Mouse (Mus musculus): ENCODE data around the gene Tbc1d10c. TPM values are rescaled to one million over a fixed set of nuclear protein-coding genes. Genes with fewer than 3 reads are reported as not detected.

The Tbc1d10c gene
- polyA plus RNA-seq, 1 experiment: not detected

GRCm38 (mm10) chr19:4189051-4189620 is 1.9 kb downstream of the Tbc1d10c start:
- no peak overlapping the region for H3K27ac ChIP-seq (replicated peaks; ENCODE audit: low read depth, low read length)
- no peak overlapping the region for H3K4me3 ChIP-seq (ENCODE audit: insufficient read depth, low read depth, low read length)
- H3K4me1 ChIP-seq (ENCODE audit: control insufficient read depth, insufficient read depth, insufficient read length, low read length): peaks cover 9% of the 10 kb centered on the region

- no peak overlapping the region for H3K27ac ChIP-seq (replicated peaks; ENCODE audit: low read depth, low read length)
- no peaks in the 10 kb centered on the region for H3K4me1 ChIP-seq (ENCODE audit: control insufficient read depth, insufficient read depth, insufficient read length, low read length)
- H3K4me3 ChIP-seq (ENCODE audit: insufficient read depth, low read depth, low read length): no peak overlapping the region
Observed at GRCm38 (mm10) chr19:4187303-4187702, 3.8 kb downstream of the Tbc1d10c start.

GRCm38 (mm10) chr19:4184976-4185975 is 5.8 kb downstream of the Tbc1d10c start:
- Histone ChIP-seq H3K27ac (replicated peaks; ENCODE audit: low read depth, low read length) (no peak overlapping the region), H3K4me1 (ENCODE audit: control insufficient read depth, insufficient read depth, insufficient read length, low read length) (no peaks in the 10 kb centered on the region), H3K4me3 (ENCODE audit: insufficient read depth, low read depth, low read length) (no peak overlapping the region)

- Histone ChIP-seq H3K27ac (replicated peaks; ENCODE audit: low read depth, low read length) (no peak overlapping the region), H3K4me1 (ENCODE audit: control insufficient read depth, insufficient read depth, insufficient read length, low read length) (no peaks in the 10 kb centered on the region), H3K4me3 (ENCODE audit: insufficient read depth, low read depth, low read length) (no peak overlapping the region)
Observed at GRCm38 (mm10) chr19:4183689-4184088, 7.4 kb downstream of the Tbc1d10c start.

GRCm38 (mm10) chr19:4181892-4182291 is 9.2 kb downstream of the Tbc1d10c start:
- H3K27ac ChIP-seq (replicated peaks; ENCODE audit: low read depth, low read length): no peak overlapping the region
- H3K4me1 ChIP-seq (ENCODE audit: control insufficient read depth, insufficient read depth, insufficient read length, low read length): no peaks in the 10 kb centered on the region
- no peak overlapping the region for H3K4me3 ChIP-seq (ENCODE audit: insufficient read depth, low read depth, low read length)

GRCm38 (mm10) chr19:4180411-4180810 is 10.7 kb downstream of the Tbc1d10c start:
- H3K4me3 ChIP-seq (ENCODE audit: insufficient read depth, low read depth, low read length): no peak overlapping the region
- H3K27ac ChIP-seq (replicated peaks; ENCODE audit: low read depth, low read length): no peak overlapping the region
- H3K4me1 ChIP-seq (ENCODE audit: control insufficient read depth, insufficient read depth, insufficient read length, low read length): no peaks in the 10 kb centered on the region

- Histone ChIP-seq H3K4me3 (ENCODE audit: insufficient read depth, low read depth, low read length) (peak within 1 kb of the TSS; percentile 15; the same call in 1 of the 2 replicates), H3K4me1 (ENCODE audit: control insufficient read depth, insufficient read depth, insufficient read length, low read length) (peaks cover 7% of the 10 kb centered on the region; the same call in 1 of the 2 replicates), H3K27ac (replicated peaks; ENCODE audit: low read depth, low read length) (no peak within 1 kb of the TSS)
Observed at GRCm38 (mm10) chr19:4175368-4175947, 15.6 kb downstream of the Tbc1d10c start, which contains the start of gene Carns1. Gene Carns1, minus strand, starts transcription at chr19:4175479.

- H3K4me3 ChIP-seq (ENCODE audit: insufficient read depth, low read depth, low read length): no peak overlapping the region
- H3K4me1 ChIP-seq (ENCODE audit: control insufficient read depth, insufficient read depth, insufficient read length, low read length): peaks cover 11% of the 10 kb centered on the region
- no peak overlapping the region for H3K27ac ChIP-seq (replicated peaks; ENCODE audit: low read depth, low read length)
Observed at GRCm38 (mm10) chr19:4172925-4173324, 18.2 kb downstream of the Tbc1d10c start.

GRCm38 (mm10) chr19:4171393-4172290 is 19.4 kb downstream of the Tbc1d10c start:
- peaks cover 11% of the 10 kb centered on the region for H3K4me1 ChIP-seq (ENCODE audit: control insufficient read depth, insufficient read depth, insufficient read length, low read length)
- 0 out of 2 replicates have a peak overlapping the region, but pooled peaks have one; percentile 4 for H3K27ac ChIP-seq (replicated peaks; ENCODE audit: low read depth, low read length)
- H3K4me3 ChIP-seq (ENCODE audit: insufficient read depth, low read depth, low read length): no peak overlapping the region

- peaks cover 11% of the 10 kb centered on the region for H3K4me1 ChIP-seq (ENCODE audit: control insufficient read depth, insufficient read depth, insufficient read length, low read length)
- no peak overlapping the region for H3K27ac ChIP-seq (replicated peaks; ENCODE audit: low read depth, low read length)
- no peak overlapping the region for H3K4me3 ChIP-seq (ENCODE audit: insufficient read depth, low read depth, low read length)
Observed at GRCm38 (mm10) chr19:4170723-4171392, 20.2 kb downstream of the Tbc1d10c start.

GRCm38 (mm10) chr19:4169810-4170209 is 21.3 kb downstream of the Tbc1d10c start:
- Histone ChIP-seq H3K4me3 (ENCODE audit: insufficient read depth, low read depth, low read length) (peak overlapping the region; percentile 60), H3K27ac (replicated peaks; ENCODE audit: low read depth, low read length) (peak overlapping the region; percentile 78), H3K4me1 (ENCODE audit: control insufficient read depth, insufficient read depth, insufficient read length, low read length) (peaks cover 11% of the 10 kb centered on the region)

- peaks cover 11% of the 10 kb centered on the region for H3K4me1 ChIP-seq (ENCODE audit: control insufficient read depth, insufficient read depth, insufficient read length, low read length)
- peak overlapping the region; percentile 60 for H3K4me3 ChIP-seq (ENCODE audit: insufficient read depth, low read depth, low read length)
Observed at GRCm38 (mm10) chr19:4169378-4169784, 21.7 kb downstream of the Tbc1d10c start.

GRCm38 (mm10) chr19:4166678-4167476 is 24.2 kb downstream of the Tbc1d10c start:
- H3K27ac ChIP-seq (replicated peaks; ENCODE audit: low read depth, low read length): no peak overlapping the region
- H3K4me3 ChIP-seq (ENCODE audit: insufficient read depth, low read depth, low read length): no peak overlapping the region
- H3K4me1 ChIP-seq (ENCODE audit: control insufficient read depth, insufficient read depth, insufficient read length, low read length): peaks cover 18% of the 10 kb centered on the region

More at GRCm38 (mm10) chr19:4169378-4169784, 21.7 kb downstream of the Tbc1d10c start:
- H3K27ac ChIP-seq (replicated peaks; ENCODE audit: low read depth, low read length): peak overlapping the region; percentile 78
